Mouse (Mus musculus) mammary gland, adult 2 months (tissue): Measurements from ENCODE around the gene Nifk. TPM values are rescaled to one million over a fixed set of nuclear protein-coding genes. Genes with fewer than 3 reads are reported as not detected.

Experiments used
- polyA plus RNA-seq: library from polyadenylated mRNA; depleted of rRNA; stranded (reverse); fragments of >200 nt; gene quantifications from 2 replicates; pipeline ENCODE4 v1.2.3, GENCODE M21; 2012; ENCODE audit warnings: low replicate concordance; rRNA removed

The Nifk gene
- polyA plus RNA-seq: 3.8 and 8.8 TPM in 2 replicates

DNA sequence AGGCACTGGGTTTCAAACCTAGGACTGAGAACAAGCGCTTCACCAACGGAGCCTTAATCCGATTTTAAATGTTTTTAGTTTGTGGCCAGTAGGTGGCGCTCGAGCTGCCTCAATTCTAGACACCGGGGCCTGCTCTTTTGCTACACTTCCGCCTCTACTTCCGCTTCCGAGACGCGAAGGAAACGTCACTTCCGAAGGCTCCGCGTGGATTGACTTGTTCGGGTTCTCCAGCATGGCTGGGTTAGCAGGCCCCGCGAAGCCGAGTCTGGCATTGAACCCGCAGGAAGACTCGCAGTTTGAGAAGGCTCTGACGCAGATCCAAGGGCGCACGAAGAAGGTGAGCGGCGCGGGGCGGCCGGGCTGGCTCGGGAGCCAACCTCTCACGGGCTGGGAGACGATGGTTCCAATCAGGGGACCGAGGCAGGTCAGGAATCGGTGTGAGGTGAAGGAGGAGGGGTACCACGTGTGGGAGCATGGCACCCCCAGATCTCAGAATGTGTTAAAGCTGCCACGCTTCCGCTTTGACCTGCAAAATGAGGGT, at the start of gene Nifk:
TSS of gene Nifk (plus strand) at position 179 of the 541 bp plus-strand sequence.

DNA sequence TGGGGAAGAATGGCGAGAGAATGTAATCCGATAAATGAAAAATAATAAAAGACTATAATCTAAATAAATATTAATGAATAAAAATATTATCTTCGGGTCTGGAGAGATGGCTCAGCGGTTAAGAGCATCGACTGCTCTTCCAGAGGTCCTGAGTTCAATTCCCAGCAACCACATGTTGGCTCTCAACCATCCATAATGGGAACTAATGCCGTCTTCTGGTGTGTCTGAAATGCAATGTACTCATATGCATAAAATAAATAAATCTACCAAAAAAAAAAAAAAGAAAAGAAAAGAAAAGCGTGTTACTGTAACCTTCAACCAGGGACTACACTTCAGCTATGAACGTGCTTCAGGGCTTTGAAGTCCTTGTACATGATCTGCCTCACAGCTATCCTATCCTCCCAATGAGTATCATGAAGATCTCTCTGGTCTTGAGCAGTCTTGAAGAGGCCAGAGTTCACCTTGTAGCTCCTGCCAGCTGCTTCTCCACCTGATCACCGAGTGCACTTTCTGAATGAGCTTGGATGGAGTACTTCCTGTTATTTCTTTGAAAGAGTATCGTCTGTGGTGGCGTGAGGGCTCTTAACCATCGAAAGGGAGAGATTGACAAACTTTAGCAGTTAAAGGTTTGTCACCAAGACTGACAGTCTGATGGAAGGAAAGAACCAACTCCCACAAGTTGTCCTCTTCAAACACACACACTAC, 9.9 kb upstream of the Nifk start, which contains the start of gene Tsn:
TSS of gene Tsn (minus strand) at position 118 of the 705 bp plus-strand sequence.

Other genes with a start within 250 kb of the Nifk start
- gene Gm29106, start 145.3 kb upstream of the Nifk start, polyA plus RNA-seq: not detected in 2 replicates
- 34.5 and 38.2 TPM in 2 replicates for gene Tsn, start 10.1 kb upstream of the Nifk start, polyA plus RNA-seq
- 16.7 and 17.1 TPM in 2 replicates for gene Clasp1, start 67.2 kb downstream of the Nifk start, polyA plus RNA-seq